Mouse (Mus musculus) olfactory bulb, adult 2 months (tissue): ENCODE measurements around the gene Brpf1.

Experiments
- CTCF ChIP-seq: fragments of 200-500 bp; IDR thresholded peaks from 2 replicates; pipeline ENCODE4 v1.5.1; 2012; ENCODE audit warnings: low read depth, mild to moderate bottlenecking, low read length, moderate library complexity; ENCODE audit not compliant: insufficient read depth
- POLR2A ChIP-seq: fragments of 200-500 bp; IDR thresholded peaks from 2 replicates; pipeline ENCODE4 v1.6.1; 2012; ENCODE audit warnings: mild to moderate bottlenecking, low read depth, low read length, moderate library complexity; ENCODE audit not compliant: insufficient read depth

DNA sequence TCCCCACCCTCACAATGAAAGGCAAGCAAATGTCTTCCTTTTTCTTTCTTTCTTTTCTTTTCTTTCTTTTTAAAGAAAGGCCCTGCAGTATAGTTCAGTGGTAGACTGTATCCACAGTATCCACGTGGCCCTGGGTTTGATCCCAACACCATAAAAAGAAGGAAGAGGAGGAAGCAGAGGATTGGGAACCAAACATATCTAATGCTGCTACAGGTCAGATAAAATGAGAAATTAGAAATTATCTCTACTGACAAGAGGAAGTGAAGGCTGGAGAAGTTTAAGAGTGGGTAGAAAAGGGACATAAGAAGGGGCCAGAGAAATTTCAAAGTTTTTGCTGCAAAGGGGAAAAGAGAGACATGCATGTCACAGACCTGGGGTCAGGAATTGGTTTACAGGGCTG lies 20.6 kb upstream of the Brpf1 start:
- TF ChIP-seq CTCF = no peak
- TF ChIP-seq POLR2A = no peak
